Mouse (Mus musculus) midbrain, embryonic 16.5 days (tissue): Measurements from ENCODE around the gene Anks1. TPM values are rescaled to one million over a fixed set of nuclear protein-coding genes. Genes with fewer than 3 reads are reported as not detected.

ENCODE experiments used
- ATAC-seq: fragments of 200-750 bp; cut with Nextera tagmentation; 2 replicates; pipeline ENCODE4 v1.8.0; 2017; ENCODE audit warnings: moderate TSS enrichment
- H3K27ac ChIP-seq: fragments of 300-500 bp; sonication (generic); 2 replicates; pipeline ENCODE4 v1.5.1; 2014; ENCODE audit warnings: mild to moderate bottlenecking, low read length, mixed read lengths
- H3K27me3 ChIP-seq: fragments of 300-500 bp; sonication (generic); 2 replicates; pipeline ENCODE4 v1.6.1; 2014; ENCODE audit warnings: low read depth, low read length, mixed read lengths; ENCODE audit not compliant: control insufficient read depth, insufficient read depth
- H3K36me3 ChIP-seq: fragments of 300-500 bp; sonication (generic); 2 replicates; pipeline ENCODE4 v1.6.1; 2014; ENCODE audit warnings: mild to moderate bottlenecking, low read length, moderate library complexity, mixed read lengths; ENCODE audit not compliant: control insufficient read depth, insufficient read depth
- H3K4me1 ChIP-seq: fragments of 300-500 bp; sonication (generic); 2 replicates; pipeline ENCODE4 v1.6.1; 2014; ENCODE audit warnings: mild to moderate bottlenecking, low read length, mixed read lengths; ENCODE audit not compliant: control insufficient read depth, insufficient read depth
- H3K4me2 ChIP-seq: fragments of 300-500 bp; sonication (generic); 2 replicates; pipeline ENCODE4 v1.6.1; 2014; ENCODE audit warnings: mild to moderate bottlenecking, low read length, mixed read lengths
- H3K4me3 ChIP-seq: fragments of 300-500 bp; sonication (generic); 2 replicates; pipeline ENCODE4 v1.5.1; 2014; ENCODE audit warnings: low read depth, mild to moderate bottlenecking, low read length, moderate library complexity, mixed read lengths
- H3K9ac ChIP-seq: fragments of 300-500 bp; sonication (generic); 2 replicates; pipeline ENCODE4 v1.6.1; 2014; ENCODE audit warnings: low read depth, low read length, mixed read lengths
- H3K9me3 ChIP-seq: fragments of 300-500 bp; sonication (generic); replicated peaks from 2 replicates; pipeline ENCODE4 v1.6.1; 2014; ENCODE audit warnings: mild to moderate bottlenecking, low read length, mixed read lengths; ENCODE audit not compliant: control insufficient read depth, poor library complexity, severe bottlenecking
- WGBS: fragments of 180-500 bp; shearing (Covaris S2); extraction: QIAGEN DNeasy Blood & Tissue Kit; methylation state at CpG from one replicate; pipeline ENCODE4 v1.1.7; 2014; 5-methylcytosine and 5-hydroxymethylcytosine counted together
- polyA plus RNA-seq: library from polyadenylated mRNA; unstranded; fragments of >200 nt; fragmentation: Nextera tagmentation; extraction: Ambion mirVana; gene quantifications from 2 replicates; pipeline ENCODE4 v1.2.1, GENCODE M21; 2015

Anks1 gene
- polyA plus RNA-seq, 1 experiment from 2014 or later = 56.2 TPM

- 72% methylated on average over 14 of the region's 14 CpGs for whole genome bisulfite sequencing
- Histone ChIP-seq H3K4me3 (no peak overlapping the region), H3K4me2 (no peak overlapping the region), H3K9me3 (no peaks in the 10 kb centered on the region), H3K27ac (0 out of 2 replicates have a peak overlapping the region, but pooled peaks have one; percentile 36), H3K36me3 (no peaks in the 10 kb centered on the region), H3K9ac (no peak overlapping the region; the same call in 1 of the 2 replicates), H3K27me3 (no peaks in the 10 kb centered on the region), H3K4me1 (peaks cover 19% of the 10 kb centered on the region)
- ATAC-seq = no peak
These were observed 117.2 kb downstream of the Anks1 start for GRCm38 (mm10) chr17:28026111-28026872.

- H3K36me3 ChIP-seq = no peaks in the 10 kb centered on the region
- no peak overlapping the region for H3K9ac ChIP-seq
- H3K27ac ChIP-seq = no peak overlapping the region
- H3K4me3 ChIP-seq = no peak overlapping the region
- no peak overlapping the region for H3K4me2 ChIP-seq
- no peaks in the 10 kb centered on the region for H3K9me3 ChIP-seq
- ATAC-seq = no peak
- WGBS = 91% methylated on average over 6 of the region's 6 CpGs
- H3K4me1 ChIP-seq = peaks cover 18% of the 10 kb centered on the region
- H3K27me3 ChIP-seq = no peaks in the 10 kb centered on the region
These were observed 118.1 kb downstream of the Anks1 start for GRCm38 (mm10) chr17:28027197-28027596.

DNA sequence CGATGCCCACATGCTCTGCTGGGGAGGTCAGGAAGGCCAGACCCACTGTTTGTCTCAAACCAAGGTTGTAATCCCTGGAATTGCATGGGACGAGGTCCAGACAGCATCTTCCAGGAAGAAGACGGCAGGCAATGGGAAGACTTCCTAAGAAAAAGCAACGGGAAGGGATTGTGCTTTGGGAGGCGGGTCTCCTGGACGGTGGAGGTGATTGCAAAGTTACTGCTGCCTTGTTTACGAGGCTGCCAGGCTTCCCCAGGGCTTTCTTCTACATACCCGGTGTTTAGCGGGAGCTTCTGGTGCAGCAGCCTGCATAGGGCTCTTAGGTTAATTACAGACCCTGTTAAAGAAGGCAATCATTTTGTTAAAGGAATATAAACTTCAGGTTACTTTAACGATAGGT is 119.1 kb downstream of the Anks1 start:
- WGBS = 67% methylated on average over 10 of the region's 10 CpGs
- Histone ChIP-seq H3K9ac (no peak overlapping the region), H3K27ac (no peak overlapping the region), H3K9me3 (no peaks in the 10 kb centered on the region), H3K27me3 (no peaks in the 10 kb centered on the region), H3K36me3 (no peaks in the 10 kb centered on the region), H3K4me2 (no peak overlapping the region), H3K4me3 (no peak overlapping the region), H3K4me1 (peaks cover 27% of the 10 kb centered on the region)
- no peak for ATAC-seq

DNA sequence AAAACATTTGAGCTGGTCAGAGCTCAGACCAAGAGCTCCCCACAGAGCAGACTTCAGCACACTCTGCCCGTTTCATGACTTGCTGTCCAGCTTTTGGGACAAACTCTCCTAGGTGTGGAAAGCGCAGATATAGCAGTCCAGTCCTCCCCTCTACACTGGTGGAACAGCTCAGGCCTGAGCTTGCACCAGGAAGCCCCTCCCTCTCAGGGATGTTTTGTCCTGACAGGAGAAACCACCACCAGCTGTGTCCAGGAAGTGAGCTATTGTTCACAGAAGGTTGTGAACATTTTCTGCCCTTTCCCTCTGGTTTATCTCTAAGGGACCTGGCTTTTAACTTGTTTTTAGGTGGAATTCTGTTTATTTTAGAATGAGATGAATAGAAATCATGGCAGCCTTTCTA is 120.2 kb downstream of the Anks1 start:
- no peaks in the 10 kb centered on the region for H3K27me3 ChIP-seq
- peaks cover 28% of the 10 kb centered on the region for H3K4me1 ChIP-seq
- no peaks in the 10 kb centered on the region for H3K9me3 ChIP-seq
- WGBS = 62% methylated on average over 2 of the region's 2 CpGs
- no peak overlapping the region for H3K4me2 ChIP-seq
- no peak overlapping the region for H3K9ac ChIP-seq
- no peaks in the 10 kb centered on the region for H3K36me3 ChIP-seq
- H3K27ac ChIP-seq = 0 out of 2 replicates have a peak overlapping the region, but pooled peaks have one; percentile 22
- no peak overlapping the region for H3K4me3 ChIP-seq
- no peak for ATAC-seq

DNA sequence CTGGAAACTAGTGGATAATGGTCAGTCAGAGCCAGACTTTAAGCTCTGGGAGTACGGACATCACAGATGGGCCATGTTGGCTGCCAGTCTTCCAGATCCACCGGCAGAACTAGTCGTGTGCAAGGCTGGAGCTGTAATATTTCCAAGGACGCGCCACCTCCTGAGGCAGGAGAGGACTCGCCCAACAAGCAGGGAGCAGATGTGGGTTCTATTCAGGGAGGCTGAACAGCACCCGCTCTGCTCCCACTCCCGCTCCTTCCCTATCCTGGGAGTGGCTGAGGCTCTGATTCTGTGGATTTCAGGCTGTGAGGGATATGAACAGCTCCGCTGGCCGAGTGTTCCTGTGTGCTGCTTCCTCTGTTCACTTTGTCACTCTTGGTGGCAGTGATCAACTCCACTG is 121.3 kb downstream of the Anks1 start:
- H3K27ac ChIP-seq = no peak overlapping the region
- no peaks in the 10 kb centered on the region for H3K9me3 ChIP-seq
- H3K4me3 ChIP-seq = no peak overlapping the region
- no peak for ATAC-seq
- peaks cover 25% of the 10 kb centered on the region for H3K4me1 ChIP-seq
- WGBS = 84% methylated on average over 10 of the region's 10 CpGs
- no peaks in the 10 kb centered on the region for H3K27me3 ChIP-seq
- no peaks in the 10 kb centered on the region for H3K36me3 ChIP-seq
- H3K9ac ChIP-seq = no peak overlapping the region
- no peak overlapping the region for H3K4me2 ChIP-seq

DNA sequence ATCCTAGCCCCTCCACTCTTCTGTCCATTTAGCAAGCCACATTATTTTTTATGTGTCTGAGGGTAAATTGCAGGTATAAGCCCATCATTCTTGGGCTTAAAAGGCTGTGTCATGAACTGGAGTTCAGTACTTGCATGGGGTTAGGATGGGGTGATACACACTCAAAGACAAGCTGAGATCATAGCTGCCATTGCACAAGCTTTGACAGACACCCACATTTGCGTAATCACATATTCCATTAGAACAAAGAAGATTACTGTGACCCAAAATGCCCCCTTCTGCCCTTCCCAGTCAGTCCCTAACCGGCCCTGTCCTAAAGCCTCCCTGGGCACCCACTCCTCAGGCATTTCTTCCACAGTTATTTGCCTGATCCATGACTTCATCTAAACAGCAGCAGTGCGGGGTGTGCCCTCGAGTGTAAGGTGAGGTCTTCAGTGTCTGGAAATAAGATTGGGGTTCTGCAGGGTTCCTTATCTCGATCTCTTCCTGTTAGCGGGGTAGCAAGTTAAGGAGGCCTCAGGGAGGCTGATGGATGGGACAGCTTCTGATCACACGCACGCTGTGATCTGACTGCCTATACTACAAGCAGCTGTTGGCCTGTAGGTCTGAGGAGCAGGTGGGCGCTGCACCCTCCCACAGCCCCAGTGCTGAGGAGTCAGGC is 122.3 kb downstream of the Anks1 start:
- H3K27ac ChIP-seq = no peak overlapping the region
- 0 out of 2 replicates have a peak, but pooled peaks have one; percentile 6 for ATAC-seq
- H3K4me3 ChIP-seq = no peak overlapping the region
- H3K9me3 ChIP-seq = no peaks in the 10 kb centered on the region
- H3K4me2 ChIP-seq = no peak overlapping the region
- 82% methylated on average over 9 of the region's 9 CpGs for WGBS
- H3K9ac ChIP-seq = 0 out of 2 replicates have a peak overlapping the region, but pooled peaks have one; percentile 14
- H3K27me3 ChIP-seq = no peaks in the 10 kb centered on the region
- H3K4me1 ChIP-seq = peaks cover 23% of the 10 kb centered on the region
- H3K36me3 ChIP-seq = no peaks in the 10 kb centered on the region

- H3K4me2 ChIP-seq = no peak overlapping the region
- 0 out of 2 replicates have a peak overlapping the region, but pooled peaks have one; percentile 2 for H3K27ac ChIP-seq
- 54% methylated on average over 10 of the region's 10 CpGs for WGBS
- no peaks in the 10 kb centered on the region for H3K27me3 ChIP-seq
- no peak overlapping the region for H3K4me3 ChIP-seq
- no peaks in the 10 kb centered on the region for H3K9me3 ChIP-seq
- peaks cover 26% of the 10 kb centered on the region for H3K4me1 ChIP-seq
- no peak for ATAC-seq
- H3K36me3 ChIP-seq = no peaks in the 10 kb centered on the region
- peak overlapping the region; percentile 3; the same call in 1 of the 2 replicates for H3K9ac ChIP-seq
These were observed 123.1 kb downstream of the Anks1 start for GRCm38 (mm10) chr17:28032219-28032618.

GRCm38 (mm10) chr17:28033046-28033580 is 124.0 kb downstream of the Anks1 start:
- Histone ChIP-seq H3K27ac (peak overlapping the region; percentile 69), H3K36me3 (no peaks in the 10 kb centered on the region), H3K4me2 (no peak overlapping the region), H3K4me1 (peaks cover 27% of the 10 kb centered on the region), H3K9ac (peak overlapping the region; percentile 35; the same call in 1 of the 2 replicates), H3K9me3 (no peaks in the 10 kb centered on the region), H3K27me3 (no peaks in the 10 kb centered on the region), H3K4me3 (no peak overlapping the region)
- ATAC-seq = no peak
- 8% methylated on average over 3 of the region's 3 CpGs for WGBS

DNA sequence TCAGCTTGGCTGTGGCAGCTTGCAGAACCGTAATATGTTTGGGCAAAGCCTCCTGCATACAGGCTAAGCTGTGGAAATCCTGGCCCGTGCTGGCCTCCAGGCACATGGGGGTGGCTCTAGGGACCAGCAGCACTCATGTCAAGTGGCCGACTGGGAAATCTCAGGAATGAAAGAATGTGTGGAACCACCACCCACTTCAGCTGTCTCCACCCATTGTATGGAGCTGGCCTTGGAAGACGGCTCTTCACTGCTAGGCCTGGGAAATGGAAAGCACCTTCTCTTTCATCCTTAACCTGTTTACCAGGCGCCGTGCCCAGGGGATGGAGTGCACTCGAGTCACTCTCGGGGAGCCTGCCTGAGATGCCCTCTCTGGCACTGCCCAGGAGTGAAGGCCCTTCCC is 125.9 kb downstream of the Anks1 start:
- no peak for ATAC-seq
- Histone ChIP-seq H3K4me3 (no peak overlapping the region), H3K4me2 (no peak overlapping the region), H3K27ac (no peak overlapping the region), H3K27me3 (no peaks in the 10 kb centered on the region), H3K9me3 (no peaks in the 10 kb centered on the region), H3K4me1 (peaks cover 24% of the 10 kb centered on the region), H3K9ac (no peak overlapping the region), H3K36me3 (no peaks in the 10 kb centered on the region)
- 79% methylated on average over 8 of the region's 8 CpGs for WGBS
